Mouse (Mus musculus) testis, postnatal 14 days (tissue): Measurements from ENCODE around the gene Pcdh11x.
"Not testable (repeated sequence)": the region's sequence is repeated elsewhere in the genome, so short reads cannot be mapped to it uniquely, and the experiment has no call there.

ENCODE experiments used
- DNase-seq: peaks from one replicate; pipeline ENCODE4 v3.0.0; 2021; ENCODE audit warnings: low spot score

Gene Pcdh11x

DNA sequence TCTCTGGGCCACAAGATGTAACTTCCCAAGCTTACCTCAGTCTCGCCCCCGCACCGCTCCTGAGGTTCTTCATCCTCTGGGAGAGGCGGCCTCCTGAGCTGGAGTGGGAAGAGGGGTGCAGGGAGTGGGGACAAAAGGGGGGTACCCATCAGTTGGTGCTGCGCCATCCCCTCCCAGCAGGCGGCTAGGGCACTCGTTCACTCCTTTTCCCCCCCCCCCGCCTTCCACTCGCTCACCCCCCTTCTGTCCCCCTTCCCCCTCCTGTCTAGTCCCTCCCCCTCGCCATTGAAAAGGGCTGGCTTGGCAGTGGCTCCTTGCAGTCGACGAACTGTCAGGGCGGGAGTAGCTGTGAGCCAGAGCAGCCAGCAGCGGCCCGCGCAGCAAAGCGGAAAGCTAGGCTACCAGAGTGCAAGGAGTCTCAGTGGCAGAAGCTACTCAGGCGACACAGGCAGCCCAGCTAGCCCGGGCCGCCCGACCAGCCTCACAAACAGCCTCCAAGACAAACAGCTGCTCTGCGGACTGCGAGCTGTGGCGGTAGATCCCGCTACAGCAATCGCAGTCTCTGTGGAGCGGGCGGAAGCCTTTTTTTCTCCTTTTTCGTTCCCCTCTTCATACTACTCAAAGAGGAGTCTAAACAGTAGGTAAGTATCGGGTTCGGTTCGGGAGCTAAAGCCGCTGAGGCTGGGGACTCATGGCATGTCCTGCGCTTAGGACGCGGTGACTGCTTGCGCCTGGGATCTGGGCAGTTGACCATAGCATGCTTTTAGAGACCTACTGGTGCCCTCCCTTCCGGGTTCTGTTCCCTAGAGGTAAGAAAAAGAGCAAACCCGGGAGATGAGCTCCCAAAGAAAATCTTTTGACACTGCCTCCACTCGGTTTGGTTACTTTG, at the start of gene Pcdh11x:
Pcdh11x (plus strand) TSS at position 249 of the 889 bp plus-strand sequence.
- no peak for DNase-seq

- DNase-seq, result no peak
Observed at GRCm38 (mm10) chrX:120260089-120260488, 30.0 kb upstream of the Pcdh11x start.

GRCm38 (mm10) chrX:120285522-120285921, 4.5 kb upstream of the Pcdh11x start:
- no peak for DNase-seq

DNA sequence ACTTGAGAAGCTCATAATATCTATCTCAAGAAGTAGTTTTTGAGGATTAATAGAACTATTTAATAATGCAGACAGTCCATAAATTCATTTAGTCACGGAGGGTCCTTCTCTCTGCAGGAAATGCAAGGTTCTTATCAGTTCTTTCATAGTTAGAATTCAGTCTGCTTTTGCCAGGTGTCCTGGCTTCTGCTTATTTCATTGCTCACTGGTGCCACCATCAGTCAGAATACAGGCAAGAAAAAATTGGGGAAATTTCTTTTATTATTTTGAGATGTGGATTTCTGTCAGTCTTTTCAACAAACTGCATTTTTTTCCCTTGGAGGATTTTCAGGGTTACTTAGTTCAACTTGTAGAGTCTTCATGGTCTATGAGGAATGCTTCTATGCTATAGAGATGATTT, 2.6 kb upstream of the Pcdh11x start:
- DNase-seq, result no peak

DNA sequence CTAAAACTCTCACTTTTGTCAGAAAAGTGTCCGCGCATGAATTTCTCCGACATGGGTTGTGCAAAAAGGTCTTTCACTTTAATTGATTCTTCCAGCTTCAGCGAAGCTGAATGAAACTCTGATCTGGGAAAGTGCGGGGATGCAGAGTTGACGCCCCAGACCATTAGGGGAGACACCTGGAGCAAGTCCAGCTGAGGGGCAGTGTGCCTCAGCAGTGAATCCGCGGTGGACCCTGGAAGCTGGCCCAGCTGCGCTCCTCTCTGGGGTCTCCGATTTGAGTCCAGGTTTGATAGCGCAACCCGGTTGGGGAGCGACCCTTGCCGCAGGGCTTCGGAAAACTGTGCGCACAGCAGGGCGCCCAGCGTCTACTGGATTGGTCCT, 831 bp downstream of the Pcdh11x start:
- no peak for DNase-seq

DNA sequence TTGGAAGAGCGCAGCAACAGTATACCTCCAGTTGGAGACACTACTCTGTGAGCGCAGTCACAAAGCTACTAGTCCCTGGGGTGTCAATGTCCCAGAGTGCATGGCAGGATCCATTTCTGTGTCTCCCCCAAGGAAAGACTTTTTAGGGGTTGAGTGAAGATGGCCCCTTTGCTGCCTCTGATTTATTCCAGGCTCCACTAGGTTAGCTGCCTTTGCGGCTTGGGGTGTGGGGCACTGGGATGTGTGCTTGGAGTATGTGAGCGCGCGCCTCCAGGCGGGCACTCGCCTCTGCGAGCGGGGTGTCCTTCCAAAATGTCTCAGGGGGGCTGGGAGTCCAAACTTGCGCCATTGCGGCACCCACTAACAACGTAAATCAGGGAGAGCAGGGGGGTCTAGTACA, 1.6 kb downstream of the Pcdh11x start:
- DNase-seq, result no peak

DNA sequence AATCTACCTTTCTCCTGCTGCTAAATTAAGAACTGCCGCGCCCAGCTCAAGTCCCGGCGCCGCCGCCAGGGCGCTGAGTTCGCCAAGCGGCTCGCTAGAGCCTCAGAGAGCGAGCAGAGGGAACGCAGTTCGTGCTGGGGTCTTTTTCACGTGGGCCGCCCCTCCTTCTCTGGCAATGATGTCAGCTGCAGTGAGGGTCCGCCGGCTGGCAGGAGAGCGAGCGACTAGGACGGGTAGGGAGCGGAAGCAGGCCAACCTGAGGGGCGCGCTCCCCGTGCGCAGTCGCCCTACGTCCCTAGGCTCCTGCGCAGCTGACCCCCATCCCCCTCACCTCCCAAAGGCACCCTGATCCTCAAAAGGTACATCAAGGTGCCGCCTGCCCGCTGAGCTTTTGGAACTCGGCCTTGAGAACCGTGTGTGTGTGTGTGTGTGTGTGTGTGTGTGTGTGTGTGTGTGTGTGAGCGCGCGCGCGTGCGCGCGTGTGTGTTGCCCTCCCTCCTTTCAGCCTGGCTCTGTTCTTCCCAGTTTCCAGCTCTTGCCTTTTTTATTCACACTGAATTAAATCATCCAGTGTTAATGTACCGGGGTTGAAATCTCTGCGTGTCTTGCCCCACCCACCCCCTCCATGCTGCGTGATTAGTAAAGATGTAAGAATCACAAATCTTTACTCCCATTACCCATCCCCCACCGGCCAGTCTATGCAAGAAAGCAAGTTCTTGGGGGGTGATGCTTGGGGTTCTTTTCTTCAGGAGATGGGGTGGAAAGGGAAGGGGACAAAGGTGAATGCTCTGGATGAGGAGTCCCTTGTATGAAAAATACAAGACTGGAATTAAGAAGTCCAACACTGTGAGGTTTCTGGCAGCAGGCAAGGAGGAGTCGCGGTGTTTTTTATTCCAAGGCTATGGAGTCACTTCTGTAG, 3.0 kb downstream of the Pcdh11x start:
- DNase-seq, result peak; percentile 7

- no peak for DNase-seq
Observed at GRCm38 (mm10) chrX:120301469-120302175, 11.6 kb downstream of the Pcdh11x start.

DNA sequence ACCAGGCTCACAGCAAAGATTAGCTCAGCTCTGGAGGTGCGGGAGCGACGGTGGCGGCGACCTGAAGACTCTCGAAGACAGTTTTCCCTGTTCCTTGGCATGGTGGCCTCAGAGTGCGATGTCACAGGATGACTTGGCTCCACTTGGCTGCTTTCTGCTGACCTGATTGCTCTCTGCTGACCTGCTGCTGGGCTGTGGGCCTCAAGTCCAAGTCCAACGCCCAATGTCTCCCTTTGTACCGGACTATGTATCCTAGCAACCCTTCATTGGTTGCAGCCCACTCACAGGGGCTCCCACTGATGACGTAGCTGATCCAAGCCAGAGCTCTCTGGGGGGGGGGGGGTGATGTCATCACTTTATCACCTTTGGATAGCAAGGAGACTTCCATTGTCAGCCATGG, 22.9 kb downstream of the Pcdh11x start, which contains the start of gene H2afb3:
H2afb3 (minus strand) TSS at position 101 of the 400 bp plus-strand sequence.
- not testable (repeated sequence) for DNase-seq

- no peak for DNase-seq
Observed at GRCm38 (mm10) chrX:120466225-120466624, 176.2 kb downstream of the Pcdh11x start.

DNA sequence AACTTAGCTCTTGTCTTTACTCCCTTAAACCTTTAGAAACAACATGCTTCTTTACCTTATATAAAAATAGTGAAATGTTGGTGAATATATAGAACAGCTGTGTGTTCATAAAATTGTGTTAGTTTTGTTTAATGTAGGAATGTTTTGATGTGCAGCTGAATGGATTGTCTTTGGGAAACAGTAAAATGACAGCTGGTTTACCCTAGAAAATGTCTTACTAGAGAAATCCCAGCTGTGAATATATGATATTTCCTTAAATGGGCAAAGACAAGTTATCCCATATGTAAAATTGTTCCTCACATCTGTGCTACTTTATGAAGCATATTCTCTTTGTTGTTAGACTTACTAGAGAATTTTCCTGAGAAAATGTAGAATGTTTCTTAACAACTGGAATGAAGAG, 196.4 kb downstream of the Pcdh11x start:
- DNase-seq, result no peak

- DNase-seq, result no peak
Observed at GRCm38 (mm10) chrX:120524986-120525385, 234.9 kb downstream of the Pcdh11x start.

DNA sequence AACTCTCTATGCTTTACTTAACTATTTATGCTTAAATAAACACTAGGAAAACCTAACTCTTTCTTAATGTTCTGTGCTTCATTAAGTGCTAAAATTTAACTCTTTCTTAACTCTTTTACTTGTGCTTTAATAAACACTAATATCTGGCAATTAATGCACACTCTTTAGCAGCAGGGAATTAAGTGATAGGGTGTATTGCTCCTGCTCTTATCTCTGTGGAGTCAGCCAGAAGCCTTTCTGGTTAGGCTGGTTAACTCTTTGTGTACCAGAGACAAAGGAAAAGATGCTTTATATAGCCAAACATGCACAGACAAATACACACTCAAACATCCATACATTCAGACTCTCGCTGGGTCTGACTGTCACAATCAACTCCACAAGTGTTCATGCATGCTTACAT, 309.2 kb downstream of the Pcdh11x start:
- DNase-seq, result no peak

GRCm38 (mm10) chrX:120618460-120618859, 328.4 kb downstream of the Pcdh11x start:
- no peak for DNase-seq

- not testable (repeated sequence) for DNase-seq
Observed at GRCm38 (mm10) chrX:120670236-120670635, 380.2 kb downstream of the Pcdh11x start.

GRCm38 (mm10) chrX:120734144-120734543, 444.1 kb downstream of the Pcdh11x start:
- DNase-seq, result no peak

DNA sequence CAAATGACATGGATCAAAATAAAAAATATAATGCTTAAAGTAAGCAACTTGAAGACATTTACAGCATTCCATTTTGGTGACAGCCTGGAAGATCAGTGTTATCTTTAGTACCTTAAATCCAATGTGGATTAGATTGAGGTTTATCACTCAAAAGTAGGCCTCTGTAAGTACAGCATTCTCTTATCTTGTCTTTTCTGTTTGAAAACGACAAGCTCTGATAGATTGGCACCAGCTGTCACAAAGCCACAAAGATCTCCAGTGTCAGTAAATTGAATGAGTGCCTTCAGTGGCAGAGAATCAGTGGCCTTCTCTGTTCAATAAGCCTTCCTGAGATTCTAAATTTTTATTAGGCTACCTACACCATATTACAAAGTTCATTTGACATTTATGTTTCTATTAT, 445.7 kb downstream of the Pcdh11x start:
- DNase-seq, result no peak

GRCm38 (mm10) chrX:120944556-120944955, 654.5 kb downstream of the Pcdh11x start:
- DNase-seq, result no peak
